Mouse (Mus musculus): ENCODE measurements around the gene Amotl1. TPM values are rescaled to one million over a fixed set of nuclear protein-coding genes. Genes with fewer than 3 reads are reported as not detected.

Gene Amotl1
- polyA plus RNA-seq, 1 experiment from 2014 or later, result 32.1 TPM

DNA sequence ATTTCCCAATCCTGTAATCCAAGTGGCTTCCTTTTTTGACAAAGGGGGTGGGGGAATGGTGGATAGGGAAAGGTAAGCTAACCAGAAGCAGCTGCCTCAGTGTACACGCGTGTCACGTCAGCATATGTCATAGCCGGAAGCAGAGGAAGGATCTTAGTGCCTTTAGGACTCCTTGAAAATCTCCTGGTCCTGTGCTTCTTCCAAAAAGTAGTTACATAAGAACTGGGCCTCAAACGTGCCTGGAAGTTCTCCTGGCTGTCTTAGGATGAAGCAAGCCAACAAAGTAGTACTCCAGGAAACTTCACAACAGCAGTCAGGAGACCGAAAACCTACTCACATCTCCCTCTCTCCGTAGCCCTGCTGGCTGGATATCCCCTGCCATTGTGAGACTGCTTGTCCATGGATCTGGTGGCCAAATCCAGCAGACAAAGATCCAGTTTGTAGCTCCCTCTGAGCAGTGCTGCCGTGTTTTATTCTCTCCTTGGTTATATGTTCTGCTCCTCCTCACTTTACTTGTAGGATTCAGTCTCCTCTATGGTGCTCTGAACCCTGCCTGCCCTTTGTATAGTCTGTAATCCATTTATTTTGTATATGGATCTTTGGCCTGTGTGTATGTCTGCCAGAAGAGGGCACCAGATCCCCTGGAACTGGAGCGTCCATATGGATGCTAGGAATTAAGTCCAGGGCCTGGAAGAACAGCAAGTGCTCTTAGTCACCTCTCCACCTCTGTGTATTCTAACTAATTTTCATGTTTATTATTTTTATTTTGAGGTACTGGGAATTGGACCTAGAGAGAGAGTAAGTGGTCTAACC lies 132.0 kb downstream of the Amotl1 start:
- peak; percentile 67 for DNase-seq (ENCODE audit: low spot score)
- no peak overlapping the region for H3K4me3 ChIP-seq
- WGBS, result 78% methylated on average over 9 of the region's 9 CpGs
- no peaks in the 10 kb centered on the region for H3K27me3 ChIP-seq (ENCODE audit: low read depth, poor library complexity, severe bottlenecking)
- no peaks in the 10 kb centered on the region for H3K4me1 ChIP-seq
- no peak overlapping the region for H3K27ac ChIP-seq
- H3K36me3 ChIP-seq, result peaks cover 44% of the 10 kb centered on the region
- H3K9me3 ChIP-seq (replicated peaks), result no peaks in the 10 kb centered on the region

- Histone ChIP-seq H3K4me1 (peaks cover 9% of the 10 kb centered on the region), H3K27me3 (ENCODE audit: low read depth, poor library complexity, severe bottlenecking) (no peaks in the 10 kb centered on the region), H3K4me3 (peak overlapping the region; percentile 74), H3K9me3 (replicated peaks) (no peaks in the 10 kb centered on the region), H3K36me3 (peaks cover 39% of the 10 kb centered on the region), H3K27ac (peak overlapping the region; percentile 86)
- 5% methylated on average over 10 of the region's 10 CpGs for WGBS
- no peak for DNase-seq (ENCODE audit: low spot score)
Measured at GRCm38 (mm10) chr9:14500916-14501424, 143.9 kb downstream of the Amotl1 start.

DNA sequence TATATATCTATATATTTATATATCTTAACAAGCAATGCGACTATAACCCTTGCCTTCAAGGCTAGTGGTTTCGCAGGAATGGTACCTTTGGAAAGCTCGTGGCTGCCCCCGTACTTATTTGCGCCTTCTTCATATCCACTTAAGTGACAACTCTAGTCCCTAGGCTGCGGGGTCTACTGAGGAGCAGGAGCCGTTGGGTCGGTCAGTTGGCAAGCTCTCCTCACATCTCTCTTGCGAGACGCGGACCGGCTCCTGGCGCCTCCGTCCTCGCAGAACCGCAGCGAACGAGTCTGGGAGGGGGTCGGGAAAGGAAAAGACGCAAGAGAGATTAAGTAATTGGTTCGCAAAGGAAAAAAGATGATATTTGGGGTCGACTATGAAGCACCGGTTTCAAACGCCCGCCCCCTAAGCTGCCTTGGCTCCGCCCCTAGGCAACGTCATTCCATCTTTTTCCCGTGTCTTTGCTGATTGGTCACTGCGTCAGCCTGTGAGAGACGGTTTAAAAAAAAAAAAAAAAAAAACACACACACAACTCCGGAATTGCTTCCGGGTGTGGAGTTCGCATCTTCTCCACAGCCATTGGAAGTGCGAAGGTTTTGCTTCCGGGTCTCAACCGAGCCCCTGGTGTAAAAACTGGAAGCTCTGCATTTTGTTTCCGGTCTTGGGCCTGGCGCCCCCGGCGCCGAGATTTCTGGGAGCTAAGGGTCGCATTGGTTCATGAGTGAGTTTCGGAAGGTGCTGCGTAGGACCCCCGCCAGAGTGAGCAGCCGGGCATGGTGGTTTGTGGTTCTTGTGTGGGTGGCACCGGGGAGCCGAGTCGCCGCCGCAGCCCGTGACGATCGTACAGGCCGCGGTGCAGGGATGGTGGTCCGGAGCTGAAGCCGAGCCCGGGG lies 144.6 kb downstream of the Amotl1 start, which contains the start of the genes Kdm4d and Cwc15:
Gene Kdm4d, minus strand, starts transcription at position 460 of the 893 bp plus-strand sequence.
Gene Cwc15, plus strand, starts transcription at position 595 of the 893 bp plus-strand sequence.
- Histone ChIP-seq H3K36me3 (peaks cover 32% of the 10 kb centered on the region), H3K4me3 (peak within 1 kb of the TSS; percentile 74), H3K4me1 (peaks cover 9% of the 10 kb centered on the region), H3K27me3 (ENCODE audit: low read depth, poor library complexity, severe bottlenecking) (no peaks in the 10 kb centered on the region), H3K27ac (peak within 1 kb of the TSS; percentile 86), H3K9me3 (replicated peaks) (no peaks in the 10 kb centered on the region)
- DNase-seq (ENCODE audit: low spot score), result peak; percentile 87
- under 1% methylated on average over 59 of the region's 59 CpGs for WGBS

- no peak overlapping the region for H3K27ac ChIP-seq
- peaks cover 9% of the 10 kb centered on the region for H3K4me1 ChIP-seq
- DNase-seq (ENCODE audit: low spot score), result no peak
- H3K9me3 ChIP-seq (replicated peaks), result no peaks in the 10 kb centered on the region
- H3K36me3 ChIP-seq, result peaks cover 21% of the 10 kb centered on the region
- peak overlapping the region; percentile 74 for H3K4me3 ChIP-seq
- H3K27me3 ChIP-seq (ENCODE audit: low read depth, poor library complexity, severe bottlenecking), result no peaks in the 10 kb centered on the region
- WGBS, result 86% methylated on average over 4 of the region's 4 CpGs
Measured at GRCm38 (mm10) chr9:14498896-14499705, 145.8 kb downstream of the Amotl1 start.

Other genes with a start within 250 kb of the Amotl1 start
- 0.09 and 0.28 TPM in 2 replicates for gene Kdm4d, start 144.6 kb downstream of the Amotl1 start, polyA plus RNA-seq (2016; fragmentation: Nextera tagmentation; extraction: Ambion mirVana)
- 179 and 185 TPM in 2 replicates for gene Cwc15, start 144.4 kb downstream of the Amotl1 start, polyA plus RNA-seq (2016; fragmentation: Nextera tagmentation; extraction: Ambion mirVana)
- gene Piwil4, start 95.7 kb upstream of the Amotl1 start, polyA plus RNA-seq (2016; fragmentation: Nextera tagmentation; extraction: Ambion mirVana), result not detected in 2 replicates
- 5.0 and 6.4 TPM in 2 replicates for gene Fut4, start 107.3 kb upstream of the Amotl1 start, polyA plus RNA-seq (2016; fragmentation: Nextera tagmentation; extraction: Ambion mirVana)
- not detected in 2 replicates for gene 1700012B09Rik, start 126.0 kb upstream of the Amotl1 start, polyA plus RNA-seq (2016; fragmentation: Nextera tagmentation; extraction: Ambion mirVana)
- gene Mre11a, start 139.6 kb upstream of the Amotl1 start, polyA plus RNA-seq (2016; fragmentation: Nextera tagmentation; extraction: Ambion mirVana), result 40.1 and 42.9 TPM in 2 replicates
- 40.7 and 46.8 TPM in 2 replicates for gene Ankrd49, start 139.8 kb upstream of the Amotl1 start, polyA plus RNA-seq (2016; fragmentation: Nextera tagmentation; extraction: Ambion mirVana)
- gene Gpr83, start 215.2 kb upstream of the Amotl1 start, polyA plus RNA-seq (2016; fragmentation: Nextera tagmentation; extraction: Ambion mirVana), result 0.08 TPM in 1 of 2 replicates, not detected in the other